Mouse (Mus musculus): Measurements from ENCODE around the gene Nrtn. TPM values are rescaled to one million over a fixed set of nuclear protein-coding genes. Genes with fewer than 3 reads are reported as not detected.

Nrtn gene
- total RNA-seq, 4 experiments from 2014 or later = 1.9 to 5.0 (median 3.5) TPM

- DNase-seq (ENCODE audit: low spot score in 2 of 2) = no peak
Observed at GRCm38 (mm10) chr17:56762769-56763731, 5.7 kb upstream of the Nrtn start.

GRCm38 (mm10) chr17:56761991-56762410, 4.7 kb upstream of the Nrtn start:
- peak; percentile 66 to 80 for DNase-seq (ENCODE audit: low spot score in 2 of 2)

GRCm38 (mm10) chr17:56761077-56761476, 3.7 kb upstream of the Nrtn start:
- no peak for DNase-seq (ENCODE audit: low spot score in 2 of 2)

GRCm38 (mm10) chr17:56759261-56759660, 1.9 kb upstream of the Nrtn start:
- no peak for DNase-seq (ENCODE audit: low spot score in 2 of 2)

- peak; percentile 71 to 81 for DNase-seq (ENCODE audit: low spot score in 2 of 2)
Observed at GRCm38 (mm10) chr17:56758132-56758531, 802 bp upstream of the Nrtn start.

DNA sequence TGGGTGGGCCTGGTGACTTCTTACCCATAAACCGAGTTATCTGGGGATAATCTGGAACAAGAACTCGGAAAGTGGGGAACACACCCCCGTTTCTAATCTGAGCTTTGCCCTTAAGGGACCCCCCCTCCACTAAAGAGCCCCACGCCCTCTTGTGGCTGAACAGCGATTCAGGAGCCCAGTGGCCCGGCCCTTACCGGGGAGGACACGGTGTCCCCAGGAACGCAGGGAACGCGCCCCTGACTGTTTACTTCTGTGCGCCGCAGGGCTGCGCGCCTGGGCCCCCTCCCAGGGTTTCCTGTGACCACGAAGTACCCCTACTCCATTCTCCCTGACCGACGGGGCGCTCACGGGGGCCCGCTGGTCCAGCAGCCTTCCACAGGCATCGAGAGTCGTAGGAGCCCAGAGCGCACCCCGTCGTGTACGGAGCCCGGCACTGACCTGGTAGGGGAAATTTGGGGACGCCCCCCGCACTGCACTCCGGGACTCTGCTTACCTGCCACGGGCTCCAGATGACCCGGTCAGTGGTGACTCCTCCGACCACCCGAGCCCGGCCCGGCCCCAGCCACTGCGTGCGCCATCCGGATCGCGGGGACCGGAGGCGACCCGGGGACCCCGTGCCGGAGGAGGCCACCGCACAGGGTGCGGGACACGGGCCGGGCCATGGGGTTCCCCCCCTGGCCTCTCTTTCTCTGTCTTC, 479 bp downstream of the Nrtn start:
- DNase-seq (ENCODE audit: low spot score in 2 of 2) = no peak

- no peak for DNase-seq (ENCODE audit: low spot score in 2 of 2)
Observed at GRCm38 (mm10) chr17:56754271-56755185, 2.8 kb downstream of the Nrtn start.

DNA sequence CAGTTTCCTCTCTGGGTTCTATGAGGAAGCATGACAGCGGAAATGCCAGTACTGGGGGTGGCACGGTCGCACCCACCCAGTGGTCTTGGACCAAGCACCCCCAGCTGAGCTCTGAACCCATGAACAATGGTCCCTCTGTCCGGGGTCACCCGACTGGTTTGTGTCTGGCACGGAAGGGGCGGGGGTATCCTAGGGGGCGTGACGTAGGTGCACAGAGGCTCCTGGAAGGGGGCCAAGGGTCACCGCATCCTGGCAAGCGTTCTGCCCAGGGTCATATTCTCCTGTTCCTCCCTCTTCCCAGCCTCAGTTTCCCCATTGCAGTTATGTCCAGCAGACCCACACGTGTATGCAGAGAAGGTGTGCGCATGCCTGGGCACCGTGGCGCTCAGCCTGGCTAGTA, 3.9 kb downstream of the Nrtn start:
- DNase-seq (ENCODE audit: low spot score in 2 of 2) = no peak

DNA sequence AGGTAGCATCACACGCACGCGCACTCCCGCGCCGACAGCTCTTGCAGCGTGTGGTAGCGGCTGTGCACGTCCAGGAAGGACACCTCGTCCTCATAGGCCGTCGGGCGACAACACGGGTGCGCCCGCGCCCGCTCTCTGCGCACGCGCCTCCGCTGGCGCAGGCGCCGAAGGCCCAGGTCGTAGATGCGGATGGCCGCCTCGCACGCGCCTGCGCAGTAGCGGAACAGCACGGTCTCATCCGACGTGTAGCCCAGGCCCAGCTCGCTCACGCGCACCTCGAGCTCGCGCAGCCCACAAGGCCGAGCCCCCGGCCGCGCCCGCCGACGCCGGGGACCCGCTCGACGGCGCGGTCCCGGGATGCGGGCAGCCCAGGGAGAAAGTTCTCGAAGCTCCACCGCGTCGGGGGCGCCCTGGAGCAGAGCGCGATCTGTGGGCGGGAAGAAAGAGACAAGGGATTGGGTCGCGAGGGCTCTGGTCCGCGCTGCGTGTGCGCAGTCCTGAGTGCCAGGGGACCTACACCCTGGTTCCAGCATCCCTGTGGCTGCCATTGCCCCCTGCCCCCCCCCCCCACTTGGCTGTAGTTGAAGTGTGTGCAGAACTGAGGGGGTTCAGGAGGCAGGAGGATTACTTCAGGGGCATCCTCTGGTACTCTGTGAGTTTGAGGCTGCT, 5.8 kb downstream of the Nrtn start:
- DNase-seq (ENCODE audit: low spot score in 2 of 2) = no peak

DNA sequence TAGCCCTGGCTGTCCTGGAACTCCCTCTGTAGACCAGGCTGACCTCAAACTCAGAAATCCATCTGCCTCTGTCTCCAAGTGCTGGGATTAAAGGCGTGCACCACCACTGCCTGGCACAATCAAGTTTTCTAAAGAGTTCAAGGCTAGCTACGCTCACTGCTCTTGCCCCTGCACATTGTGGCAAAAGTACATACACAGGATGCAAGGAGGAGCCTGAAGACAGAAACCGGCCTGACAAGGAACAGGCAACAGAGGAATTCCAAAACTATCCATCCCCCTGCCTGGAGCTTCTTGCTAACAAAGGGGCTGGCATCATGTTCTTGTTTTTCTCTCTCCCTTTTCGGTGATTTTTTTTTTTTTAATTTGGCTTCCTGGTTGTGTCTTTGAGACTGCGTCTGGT, 13.2 kb downstream of the Nrtn start:
- DNase-seq (ENCODE audit: low spot score in 2 of 2) = no peak

GRCm38 (mm10) chr17:56740788-56741160, 16.6 kb downstream of the Nrtn start:
- no peak for DNase-seq (ENCODE audit: low spot score in 2 of 2)

DNA sequence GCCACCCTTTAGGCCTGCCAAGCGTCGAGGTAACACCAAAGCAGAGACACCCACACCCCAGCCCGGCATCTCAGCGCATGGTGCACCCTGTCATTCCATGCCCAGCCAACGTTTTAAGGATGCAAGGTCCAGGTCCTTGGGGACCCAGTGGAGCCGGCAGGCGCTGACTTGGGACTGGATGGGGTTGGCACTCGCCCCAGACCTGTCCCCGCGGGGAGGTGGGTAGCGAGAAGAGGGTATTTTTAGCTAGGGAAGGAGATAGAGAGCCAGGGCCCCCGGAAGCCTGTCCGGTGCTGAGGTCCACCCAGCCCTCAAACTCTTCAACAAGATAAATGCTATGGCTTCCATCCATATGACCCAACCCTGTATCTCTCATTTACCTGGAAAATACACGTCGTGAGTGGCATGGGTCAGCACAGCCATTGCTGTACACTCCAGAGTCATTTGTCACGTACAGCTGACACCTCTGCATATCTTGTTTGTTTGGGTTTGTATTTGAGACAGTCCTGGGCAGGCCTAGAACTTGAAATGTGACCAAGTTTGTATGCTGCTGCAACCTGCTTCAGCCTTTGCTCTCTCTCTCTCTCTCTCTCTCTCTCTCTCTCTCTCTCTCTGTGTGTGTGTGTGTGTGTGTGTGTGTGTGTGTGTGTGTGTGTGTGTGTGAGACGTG, 17.1 kb downstream of the Nrtn start:
- DNase-seq (ENCODE audit: low spot score in 2 of 2) = no peak

DNA sequence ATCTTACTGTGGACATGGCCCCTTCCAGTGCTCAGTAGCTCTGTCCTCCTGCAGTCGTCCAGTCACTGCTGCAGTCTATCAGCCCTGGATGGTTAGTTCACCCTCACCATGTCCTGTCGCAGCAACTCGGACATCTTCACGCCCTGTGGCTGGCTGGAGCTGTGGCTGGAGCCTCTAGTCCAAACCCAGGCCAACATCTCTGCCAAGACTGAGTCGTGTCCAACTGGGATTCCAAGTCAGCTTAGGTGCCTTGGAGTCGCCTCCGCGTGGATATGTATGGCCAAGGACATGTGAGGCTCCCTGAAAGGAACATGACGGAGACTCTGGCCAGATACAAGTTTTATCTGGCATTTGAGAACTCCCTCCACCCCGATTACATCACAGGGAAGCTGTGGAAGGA, 19.1 kb downstream of the Nrtn start:
- DNase-seq (ENCODE audit: low spot score in 2 of 2) = no peak

- no peak for DNase-seq (ENCODE audit: low spot score in 2 of 2)
Observed at GRCm38 (mm10) chr17:56736534-56736933, 20.8 kb downstream of the Nrtn start.

DNA sequence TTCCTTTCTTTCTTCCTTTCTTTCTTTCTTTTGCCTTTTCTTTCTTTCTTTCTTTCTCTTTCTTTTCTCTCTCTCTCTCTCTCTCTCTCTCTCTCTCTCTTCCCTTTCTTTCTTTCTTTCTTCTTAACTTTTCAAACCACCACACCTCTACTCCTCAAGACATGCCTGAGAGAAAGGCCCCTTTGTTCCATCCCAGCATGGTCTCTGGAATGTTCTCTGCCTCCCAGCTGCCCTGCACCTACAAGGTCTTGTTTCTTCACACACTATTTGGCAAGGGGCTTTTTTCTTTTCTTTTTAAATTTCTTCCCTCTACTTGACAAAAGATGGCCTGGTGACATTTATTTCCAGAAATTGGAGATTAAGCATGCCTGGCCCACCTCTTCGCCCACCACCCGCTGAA, 27.7 kb downstream of the Nrtn start:
- DNase-seq (ENCODE audit: low spot score in 2 of 2) = no peak

GRCm38 (mm10) chr17:56729151-56729550, 28.2 kb downstream of the Nrtn start:
- no peak for DNase-seq (ENCODE audit: low spot score in 2 of 2)

GRCm38 (mm10) chr17:56728117-56728516, 29.2 kb downstream of the Nrtn start:
- DNase-seq (ENCODE audit: low spot score in 2 of 2) = no peak

GRCm38 (mm10) chr17:56727659-56728058, 29.7 kb downstream of the Nrtn start:
- no peak for DNase-seq (ENCODE audit: low spot score in 2 of 2)

- DNase-seq (ENCODE audit: low spot score in 2 of 2) = no peak
Observed at GRCm38 (mm10) chr17:56727029-56727649, 30.2 kb downstream of the Nrtn start.
